Mouse (Mus musculus) limb, embryonic 10.5 days (tissue): ENCODE data around the gene Stum. TPM values are rescaled to one million over a fixed set of nuclear protein-coding genes. Genes with fewer than 3 reads are reported as not detected.
A peak's percentile ranks its signal among the peaks of the same experiment; 100 is the strongest.

Experiments
- DNase-seq: peaks from one replicate; pipeline ENCODE4 v3.0.0-alpha.2; 2017; ENCODE audit warnings: low spot score
- H3K27ac ChIP-seq: fragments of 300-500 bp; sonication (generic); 2 replicates; pipeline ENCODE4 v1.5.1; 2016; ENCODE audit warnings: mild to moderate bottlenecking
- H3K27me3 ChIP-seq: fragments of 300-500 bp; sonication (generic); 2 replicates; pipeline ENCODE4 v1.6.1; 2016; ENCODE audit warnings: low read depth, mild to moderate bottlenecking; ENCODE audit not compliant: poor library complexity, severe bottlenecking
- H3K36me3 ChIP-seq: fragments of 300-500 bp; sonication (generic); 2 replicates; pipeline ENCODE4 v1.6.1; 2016; ENCODE audit warnings: mild to moderate bottlenecking, moderate library complexity
- H3K4me1 ChIP-seq: fragments of 300-500 bp; sonication (generic); 2 replicates; pipeline ENCODE4 v1.6.1; 2016
- H3K4me3 ChIP-seq: fragments of 300-500 bp; sonication (generic); 2 replicates; pipeline ENCODE4 v1.5.1; 2016; ENCODE audit warnings: mild to moderate bottlenecking, moderate library complexity
- H3K9me3 ChIP-seq: fragments of 300-500 bp; sonication (generic); replicated peaks from 2 replicates; pipeline ENCODE4 v1.6.1; 2016; ENCODE audit warnings: mild to moderate bottlenecking
- WGBS: fragments of 180-500 bp; shearing (Covaris S2); methylation state at CpG from one replicate; pipeline ENCODE4 v1.1.7; 2016; 5-methylcytosine and 5-hydroxymethylcytosine counted together
- polyA plus RNA-seq: library from polyadenylated mRNA; unstranded; fragments of >200 nt; fragmentation: Nextera tagmentation; extraction: Ambion mirVana; gene quantifications from 2 replicates; pipeline ENCODE4 v1.2.1, GENCODE M21; 2016

Stum gene
- polyA plus RNA-seq, 1 experiment from 2014 or later, result 0.60 TPM

- H3K4me1 ChIP-seq, result peaks cover 30% of the 10 kb centered on the region
- no peak overlapping the region; the same call in 1 of the 2 replicates for H3K27ac ChIP-seq
- 56% methylated on average over 3 of the region's 3 CpGs for WGBS
- no peaks in the 10 kb centered on the region for H3K36me3 ChIP-seq
- H3K27me3 ChIP-seq, result peaks cover 13% of the 10 kb centered on the region
- H3K9me3 ChIP-seq, result no peaks in the 10 kb centered on the region
- H3K4me3 ChIP-seq, result no peak overlapping the region
- no peak for DNase-seq
These were observed 38.9 kb downstream of the Stum start for GRCm38 (mm10) chr1:180444411-180444810.

GRCm38 (mm10) chr1:180439496-180439895 lies 43.8 kb downstream of the Stum start:
- no peak overlapping the region for H3K4me3 ChIP-seq
- H3K9me3 ChIP-seq, result no peaks in the 10 kb centered on the region
- peaks cover 10% of the 10 kb centered on the region for H3K4me1 ChIP-seq
- no peaks in the 10 kb centered on the region for H3K36me3 ChIP-seq
- 83% methylated on average over 4 of the region's 4 CpGs for WGBS
- no peak overlapping the region for H3K27ac ChIP-seq
- peaks cover 15% of the 10 kb centered on the region for H3K27me3 ChIP-seq
- no peak for DNase-seq

- Histone ChIP-seq H3K27me3 (peaks cover 10% of the 10 kb centered on the region; the same call in 1 of the 2 replicates), H3K9me3 (no peaks in the 10 kb centered on the region), H3K36me3 (no peaks in the 10 kb centered on the region), H3K27ac (no peak overlapping the region), H3K4me1 (peaks cover 28% of the 10 kb centered on the region), H3K4me3 (no peak overlapping the region)
- no peak for DNase-seq
- WGBS, result 10% methylated on average over 9 of the region's 9 CpGs
These were observed 48.4 kb downstream of the Stum start for GRCm38 (mm10) chr1:180434925-180435324.

GRCm38 (mm10) chr1:180433796-180434566 lies 49.3 kb downstream of the Stum start:
- Histone ChIP-seq H3K9me3 (no peaks in the 10 kb centered on the region), H3K36me3 (no peaks in the 10 kb centered on the region), H3K27ac (peak overlapping the region; percentile 84), H3K4me1 (peaks cover 28% of the 10 kb centered on the region), H3K4me3 (0 out of 2 replicates have a peak overlapping the region, but pooled peaks have one; percentile 1), H3K27me3 (peaks cover 10% of the 10 kb centered on the region; the same call in 1 of the 2 replicates)
- peak; percentile 76 for DNase-seq
- 19% methylated on average over 7 of the region's 7 CpGs for WGBS

- 2% methylated on average over 16 of the region's 16 CpGs for WGBS
- Histone ChIP-seq H3K4me1 (peaks cover 29% of the 10 kb centered on the region), H3K27ac (peak overlapping the region; percentile 84), H3K4me3 (peak overlapping the region; percentile 51), H3K27me3 (peaks cover 10% of the 10 kb centered on the region; the same call in 1 of the 2 replicates), H3K9me3 (no peaks in the 10 kb centered on the region), H3K36me3 (no peaks in the 10 kb centered on the region)
- DNase-seq, result peak; percentile 76
These were observed 50.2 kb downstream of the Stum start for GRCm38 (mm10) chr1:180433098-180433538.

- Histone ChIP-seq H3K27ac (no peak overlapping the region), H3K4me1 (peaks cover 37% of the 10 kb centered on the region), H3K36me3 (no peaks in the 10 kb centered on the region), H3K27me3 (peaks cover 10% of the 10 kb centered on the region; the same call in 1 of the 2 replicates), H3K9me3 (no peaks in the 10 kb centered on the region), H3K4me3 (no peak overlapping the region)
- WGBS, result 75% methylated on average over 12 of the region's 12 CpGs
- no peak for DNase-seq
These were observed 51.5 kb downstream of the Stum start for GRCm38 (mm10) chr1:180431833-180432232.

GRCm38 (mm10) chr1:180429819-180430218 lies 53.5 kb downstream of the Stum start:
- Histone ChIP-seq H3K4me1 (peaks cover 34% of the 10 kb centered on the region), H3K9me3 (no peaks in the 10 kb centered on the region), H3K27ac (no peak overlapping the region), H3K36me3 (no peaks in the 10 kb centered on the region), H3K4me3 (no peak overlapping the region), H3K27me3 (0 out of 2 replicates have a peak, but pooled peaks cover 3% of the 10 kb centered on the region)
- DNase-seq, result no peak
- 83% methylated on average over 5 of the region's 5 CpGs for WGBS

GRCm38 (mm10) chr1:180428871-180429270 lies 54.4 kb downstream of the Stum start:
- no peak for DNase-seq
- no peak overlapping the region for H3K4me3 ChIP-seq
- H3K4me1 ChIP-seq, result peaks cover 25% of the 10 kb centered on the region
- WGBS, result 87% methylated on average over 8 of the region's 8 CpGs
- H3K9me3 ChIP-seq, result no peaks in the 10 kb centered on the region
- H3K36me3 ChIP-seq, result peaks cover 6% of the 10 kb centered on the region; the same call in 1 of the 2 replicates
- H3K27ac ChIP-seq, result no peak overlapping the region
- H3K27me3 ChIP-seq, result 0 out of 2 replicates have a peak, but pooled peaks cover 3% of the 10 kb centered on the region

GRCm38 (mm10) chr1:180428101-180428712 lies 55.1 kb downstream of the Stum start:
- Histone ChIP-seq H3K4me3 (no peak overlapping the region), H3K9me3 (no peaks in the 10 kb centered on the region), H3K36me3 (peaks cover 9% of the 10 kb centered on the region; the same call in 1 of the 2 replicates), H3K27me3 (0 out of 2 replicates have a peak, but pooled peaks cover 3% of the 10 kb centered on the region), H3K27ac (no peak overlapping the region), H3K4me1 (peaks cover 21% of the 10 kb centered on the region)
- WGBS, result 40% methylated on average over 9 of the region's 9 CpGs
- DNase-seq, result peak; percentile 77

GRCm38 (mm10) chr1:180427685-180428084 lies 55.6 kb downstream of the Stum start:
- DNase-seq, result no peak
- 63% methylated on average over 10 of the region's 10 CpGs for WGBS
- Histone ChIP-seq H3K4me1 (peaks cover 18% of the 10 kb centered on the region), H3K36me3 (peaks cover 14% of the 10 kb centered on the region; the same call in 1 of the 2 replicates), H3K27ac (no peak overlapping the region), H3K4me3 (no peak overlapping the region), H3K9me3 (no peaks in the 10 kb centered on the region), H3K27me3 (0 out of 2 replicates have a peak, but pooled peaks cover 3% of the 10 kb centered on the region)

- H3K4me1 ChIP-seq, result peaks cover 22% of the 10 kb centered on the region
- 73% methylated on average over 6 of the region's 6 CpGs for WGBS
- DNase-seq, result no peak
- H3K4me3 ChIP-seq, result no peak overlapping the region
- H3K9me3 ChIP-seq, result no peaks in the 10 kb centered on the region
- no peaks in the 10 kb centered on the region for H3K27me3 ChIP-seq
- no peak overlapping the region for H3K27ac ChIP-seq
- H3K36me3 ChIP-seq, result peaks cover 22% of the 10 kb centered on the region
These were observed 56.9 kb downstream of the Stum start for GRCm38 (mm10) chr1:180426405-180426804.

- Histone ChIP-seq H3K36me3 (peaks cover 41% of the 10 kb centered on the region), H3K27ac (no peak overlapping the region), H3K4me3 (no peak overlapping the region), H3K9me3 (no peaks in the 10 kb centered on the region), H3K4me1 (peaks cover 32% of the 10 kb centered on the region), H3K27me3 (no peaks in the 10 kb centered on the region)
- no peak for DNase-seq
- WGBS, result 73% methylated on average over 3 of the region's 3 CpGs
These were observed 59.4 kb downstream of the Stum start for GRCm38 (mm10) chr1:180423931-180424330.
